Mouse (Mus musculus): ENCODE results near the gene Ndufv1. TPM values are rescaled to one million over a fixed set of nuclear protein-coding genes. Genes with fewer than 3 reads are reported as not detected.

The Ndufv1 gene
- polyA plus RNA-seq, 2 experiments = 84.8 to 159 TPM

GRCm38 (mm10) chr19:3990804-3991203 is 21.8 kb downstream of the Ndufv1 start:
- H3K4me3 ChIP-seq (ENCODE audit: insufficient read depth in 1 of 2, low read depth in 2 of 2, low read length in 2 of 2) = no peak overlapping the region
- no peak overlapping the region for H3K4me2 ChIP-seq (ENCODE audit: low read depth)
- DNase-seq (ENCODE audit: low read depth in 3 of 3, low spot score in 3 of 3) (no peak), ATAC-seq (ENCODE audit: insufficient read depth) (no peak)
- TF ChIP-seq EP300 (IDR thresholded peaks at IDR 0.05; ENCODE audit: low read depth) (no peak), CTCF (IDR thresholded peaks at IDR 0.05; ENCODE audit: low read depth) (no peak)
- H3K27me3 ChIP-seq (ENCODE audit: control insufficient read depth, insufficient read depth, low read length) = no peaks in the 10 kb centered on the region
- H3K9me3 ChIP-seq (ENCODE audit: control insufficient read depth, low read length) = no peaks in the 10 kb centered on the region
- 62% methylated on average over 6 of the region's 6 CpGs for WGBS (ENCODE audit: insufficient replicate concordance)
- H3K4me1 ChIP-seq (replicated peaks; ENCODE audit: control insufficient read depth in 2 of 2, insufficient read depth in 2 of 2, low read length in 1 of 2) = peaks cover 0 to 6% of the 10 kb centered on the region in 2 experiments; a peak in 2 of 4 replicates
- H3K27ac ChIP-seq = no peak overlapping the region
- no peaks in the 10 kb centered on the region for H3K36me3 ChIP-seq (replicated peaks; ENCODE audit: control insufficient read depth, insufficient read depth, low read depth)
- no peak overlapping the region for H3K9ac ChIP-seq (replicated peaks)

DNA sequence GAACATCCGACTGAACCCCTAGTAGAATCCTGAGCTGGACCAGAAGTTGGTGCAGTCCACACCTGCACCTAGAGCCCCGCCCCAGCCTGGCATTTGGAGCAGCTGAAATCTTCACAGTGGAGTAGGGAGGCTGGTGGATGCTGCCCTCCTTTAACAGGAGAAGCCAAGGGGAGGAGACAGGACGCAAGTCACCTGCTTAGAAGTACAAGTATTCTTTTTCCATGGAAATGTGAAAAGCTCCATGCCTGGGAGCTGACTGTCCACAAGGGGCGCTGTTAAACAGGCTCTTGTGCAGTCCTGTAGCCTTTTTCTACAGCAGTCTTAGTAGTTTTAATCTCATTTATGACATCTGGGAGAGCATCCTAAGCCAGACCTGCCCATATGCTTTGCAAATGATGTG is 23.9 kb downstream of the Ndufv1 start:
- WGBS (ENCODE audit: insufficient replicate concordance) = 74% methylated on average over 4 of the region's 4 CpGs
- no peak for DNase-seq (ENCODE audit: low read depth in 3 of 3, low spot score in 3 of 3)
- no peaks in the 10 kb centered on the region for H3K9me3 ChIP-seq (ENCODE audit: control insufficient read depth, low read length)
- peak; percentile 60 for TF ChIP-seq CTCF (IDR thresholded peaks at IDR 0.05; ENCODE audit: low read depth)
- TF ChIP-seq EP300 (IDR thresholded peaks at IDR 0.05; ENCODE audit: low read depth) = no peak
- no peak overlapping the region for H3K4me2 ChIP-seq (ENCODE audit: low read depth)
- H3K4me1 ChIP-seq (replicated peaks; ENCODE audit: control insufficient read depth in 2 of 2, insufficient read depth in 2 of 2, low read length in 1 of 2) = peaks cover 0 to 15% of the 10 kb centered on the region in 2 experiments; a peak in 2 of 4 replicates
- H3K27me3 ChIP-seq (ENCODE audit: control insufficient read depth, insufficient read depth, low read length) = no peaks in the 10 kb centered on the region
- no peak overlapping the region for H3K27ac ChIP-seq
- no peak overlapping the region for H3K9ac ChIP-seq (replicated peaks)
- no peak for ATAC-seq (ENCODE audit: insufficient read depth)
- H3K4me3 ChIP-seq (ENCODE audit: insufficient read depth in 1 of 2, low read depth in 2 of 2, low read length in 2 of 2) = no peak overlapping the region
- no peaks in the 10 kb centered on the region for H3K36me3 ChIP-seq (replicated peaks; ENCODE audit: control insufficient read depth, insufficient read depth, low read depth)

GRCm38 (mm10) chr19:3988066-3988465 is 24.5 kb downstream of the Ndufv1 start:
- TF ChIP-seq CTCF (IDR thresholded peaks at IDR 0.05; ENCODE audit: low read depth) (no peak), EP300 (IDR thresholded peaks at IDR 0.05; ENCODE audit: low read depth) (no peak)
- no peak overlapping the region for H3K4me2 ChIP-seq (ENCODE audit: low read depth)
- 87% methylated on average over 14 of the region's 14 CpGs for WGBS (ENCODE audit: insufficient replicate concordance)
- no peak overlapping the region for H3K27ac ChIP-seq
- H3K27me3 ChIP-seq (ENCODE audit: control insufficient read depth, insufficient read depth, low read length) = no peaks in the 10 kb centered on the region
- peaks cover 0 to 13% of the 10 kb centered on the region in 2 experiments; a peak in 2 of 4 replicates for H3K4me1 ChIP-seq (replicated peaks; ENCODE audit: control insufficient read depth in 2 of 2, insufficient read depth in 2 of 2, low read length in 1 of 2)
- no peak for DNase-seq (ENCODE audit: low read depth in 3 of 3, low spot score in 3 of 3)
- no peak overlapping the region for H3K9ac ChIP-seq (replicated peaks)
- no peaks in the 10 kb centered on the region for H3K9me3 ChIP-seq (ENCODE audit: control insufficient read depth, low read length)
- ATAC-seq (ENCODE audit: insufficient read depth) = no peak
- no peaks in the 10 kb centered on the region for H3K36me3 ChIP-seq (replicated peaks; ENCODE audit: control insufficient read depth, insufficient read depth, low read depth)
- H3K4me3 ChIP-seq (ENCODE audit: insufficient read depth in 1 of 2, low read depth in 2 of 2, low read length in 2 of 2) = no peak overlapping the region

GRCm38 (mm10) chr19:3986334-3986733 is 26.3 kb downstream of the Ndufv1 start, which contains the start of gene Acy3:
Acy3 (plus strand) TSS chr19:3986570.
- no peak for TF ChIP-seq CTCF (IDR thresholded peaks at IDR 0.05; ENCODE audit: low read depth)
- TF ChIP-seq EP300 (IDR thresholded peaks at IDR 0.05; ENCODE audit: low read depth) = no peak
- H3K9ac ChIP-seq (replicated peaks) = 0 out of 2 replicates have a peak within 1 kb of the TSS, but pooled peaks have one; percentile 1

GRCm38 (mm10) chr19:3985261-3985681 is 27.3 kb downstream of the Ndufv1 start:
- Histone ChIP-seq H3K27ac (no peak overlapping the region), H3K9me3 (ENCODE audit: control insufficient read depth, low read length) (no peaks in the 10 kb centered on the region), H3K27me3 (ENCODE audit: control insufficient read depth, insufficient read depth, low read length) (no peaks in the 10 kb centered on the region), H3K9ac (replicated peaks) (no peak overlapping the region), H3K4me1 (replicated peaks; ENCODE audit: control insufficient read depth in 2 of 2, insufficient read depth in 2 of 2, low read length in 1 of 2) (peaks cover 0 to 13% of the 10 kb centered on the region in 2 experiments; a peak in 2 of 4 replicates), H3K36me3 (replicated peaks; ENCODE audit: control insufficient read depth, insufficient read depth, low read depth) (no peaks in the 10 kb centered on the region), H3K4me3 (ENCODE audit: insufficient read depth in 1 of 2, low read depth in 2 of 2, low read length in 2 of 2) (no peak overlapping the region), H3K4me2 (ENCODE audit: low read depth) (no peak overlapping the region)
- DNase-seq (ENCODE audit: low read depth in 3 of 3, low spot score in 3 of 3) = no peak
- no peak for TF ChIP-seq EP300 (IDR thresholded peaks at IDR 0.05; ENCODE audit: low read depth)
- ATAC-seq (ENCODE audit: insufficient read depth) = peak; percentile 30
- 26% methylated on average over 8 of the region's 8 CpGs for WGBS (ENCODE audit: insufficient replicate concordance)

More at GRCm38 (mm10) chr19:3986334-3986733, 26.3 kb downstream of the Ndufv1 start, which contains the start of gene Acy3:
- peak within 1 kb of the TSS; percentile 8 for H3K4me2 ChIP-seq (ENCODE audit: low read depth)
- peak; percentile 65 for ATAC-seq (ENCODE audit: insufficient read depth)
- no peaks in the 10 kb centered on the region for H3K9me3 ChIP-seq (ENCODE audit: control insufficient read depth, low read length)
- H3K27ac ChIP-seq = no peak within 1 kb of the TSS
- H3K36me3 ChIP-seq (replicated peaks; ENCODE audit: control insufficient read depth, insufficient read depth, low read depth) = no peaks in the 10 kb centered on the region
- H3K27me3 ChIP-seq (ENCODE audit: control insufficient read depth, insufficient read depth, low read length) = no peaks in the 10 kb centered on the region
- H3K4me3 ChIP-seq (ENCODE audit: insufficient read depth in 1 of 2, low read depth in 2 of 2, low read length in 2 of 2) = no peak within 1 kb of the TSS
- peaks cover 0 to 13% of the 10 kb centered on the region in 2 experiments; a peak in 2 of 4 replicates for H3K4me1 ChIP-seq (replicated peaks; ENCODE audit: control insufficient read depth in 2 of 2, insufficient read depth in 2 of 2, low read length in 1 of 2)
- DNase-seq (ENCODE audit: low read depth in 3 of 3, low spot score in 3 of 3) = peak; percentile 38 to 48 (median 46)
- 10% methylated on average over 8 of the region's 8 CpGs for WGBS (ENCODE audit: insufficient replicate concordance)
